Mouse (Mus musculus): ENCODE results near the gene Diaph3. TPM values are rescaled to one million over a fixed set of nuclear protein-coding genes. Genes with fewer than 3 reads are reported as not detected.
"Not testable (repeated sequence)": the region's sequence is repeated elsewhere in the genome, so short reads cannot be mapped to it uniquely, and the experiment has no call there.

The Diaph3 gene
- polyA plus RNA-seq, 1 experiment from 2014 or later = 14.0 TPM

- Histone ChIP-seq H3K27ac (no peak overlapping the region), H3K4me3 (no peak overlapping the region), H3K4me1 (peaks cover 19% of the 10 kb centered on the region), H3K9me3 (no peaks in the 10 kb centered on the region), H3K27me3 (ENCODE audit: poor library complexity, severe bottlenecking) (no peaks in the 10 kb centered on the region), H3K36me3 (replicated peaks) (peaks cover 7% of the 10 kb centered on the region)
- WGBS = 47% methylated on average over 6 of the region's 6 CpGs
- no peak for DNase-seq (ENCODE audit: extremely low spot score, low spot score)
Measured at GRCm38 (mm10) chr14:87121868-87122267, 19.2 kb downstream of the Diaph3 start.

- DNase-seq (ENCODE audit: extremely low spot score, low spot score) = no peak
- Histone ChIP-seq H3K36me3 (replicated peaks) (peaks cover 6% of the 10 kb centered on the region; the same call in 1 of the 2 replicates), H3K27ac (no peak overlapping the region), H3K9me3 (no peaks in the 10 kb centered on the region), H3K4me3 (no peak overlapping the region), H3K27me3 (ENCODE audit: poor library complexity, severe bottlenecking) (no peaks in the 10 kb centered on the region), H3K4me1 (peaks cover 17% of the 10 kb centered on the region)
- WGBS = 12% methylated on average over 2 of the region's 2 CpGs
Measured at GRCm38 (mm10) chr14:87110634-87111033, 30.4 kb downstream of the Diaph3 start.

GRCm38 (mm10) chr14:87099380-87100088 is 41.5 kb downstream of the Diaph3 start:
- Histone ChIP-seq H3K4me1 (no peaks in the 10 kb centered on the region), H3K9me3 (no peaks in the 10 kb centered on the region), H3K4me3 (no peak overlapping the region), H3K27me3 (ENCODE audit: poor library complexity, severe bottlenecking) (no peaks in the 10 kb centered on the region), H3K36me3 (replicated peaks) (no peaks in the 10 kb centered on the region), H3K27ac (no peak overlapping the region)
- WGBS = 95% methylated on average over 1 of the region's 1 CpGs
- no peak for DNase-seq (ENCODE audit: extremely low spot score, low spot score)

- WGBS = 78% methylated on average over 2 of the region's 2 CpGs
- Histone ChIP-seq H3K9me3 (no peaks in the 10 kb centered on the region), H3K36me3 (replicated peaks) (no peaks in the 10 kb centered on the region), H3K4me3 (no peak overlapping the region), H3K27ac (no peak overlapping the region), H3K27me3 (ENCODE audit: poor library complexity, severe bottlenecking) (no peaks in the 10 kb centered on the region), H3K4me1 (no peaks in the 10 kb centered on the region)
- no peak for DNase-seq (ENCODE audit: extremely low spot score, low spot score)
Measured at GRCm38 (mm10) chr14:87098093-87098492, 42.9 kb downstream of the Diaph3 start.

- no peaks in the 10 kb centered on the region for H3K4me1 ChIP-seq
- 95% methylated on average over 3 of the region's 3 CpGs for WGBS
- no peak overlapping the region for H3K4me3 ChIP-seq
- no peak overlapping the region for H3K27ac ChIP-seq
- peaks cover 3% of the 10 kb centered on the region; the same call in 1 of the 2 replicates for H3K9me3 ChIP-seq
- no peak for DNase-seq (ENCODE audit: extremely low spot score, low spot score)
- H3K27me3 ChIP-seq (ENCODE audit: poor library complexity, severe bottlenecking) = no peaks in the 10 kb centered on the region
- peaks cover 25% of the 10 kb centered on the region for H3K36me3 ChIP-seq (replicated peaks)
Measured at GRCm38 (mm10) chr14:87091522-87091921, 49.5 kb downstream of the Diaph3 start.

- Histone ChIP-seq H3K9me3 (peaks cover 3% of the 10 kb centered on the region; the same call in 1 of the 2 replicates), H3K36me3 (replicated peaks) (peaks cover 25% of the 10 kb centered on the region), H3K27ac (no peak overlapping the region), H3K4me3 (no peak overlapping the region), H3K27me3 (ENCODE audit: poor library complexity, severe bottlenecking) (no peaks in the 10 kb centered on the region), H3K4me1 (no peaks in the 10 kb centered on the region)
- 93% methylated on average over 5 of the region's 5 CpGs for WGBS
- no peak for DNase-seq (ENCODE audit: extremely low spot score, low spot score)
Measured at GRCm38 (mm10) chr14:87091108-87091507, 49.9 kb downstream of the Diaph3 start.

- H3K4me3 ChIP-seq = no peak overlapping the region
- H3K4me1 ChIP-seq = no peaks in the 10 kb centered on the region
- DNase-seq (ENCODE audit: extremely low spot score, low spot score) = no peak
- peaks cover 25% of the 10 kb centered on the region for H3K36me3 ChIP-seq (replicated peaks)
- H3K27ac ChIP-seq = no peak overlapping the region
- H3K9me3 ChIP-seq = peaks cover 3% of the 10 kb centered on the region; the same call in 1 of the 2 replicates
- WGBS = 90% methylated on average over 4 of the region's 4 CpGs
- H3K27me3 ChIP-seq (ENCODE audit: poor library complexity, severe bottlenecking) = no peaks in the 10 kb centered on the region
Measured at GRCm38 (mm10) chr14:87088928-87089327, 52.1 kb downstream of the Diaph3 start.

- 95% methylated on average over 5 of the region's 5 CpGs for WGBS
- no peak for DNase-seq (ENCODE audit: extremely low spot score, low spot score)
- H3K27ac ChIP-seq = no peak overlapping the region
- H3K9me3 ChIP-seq = peaks cover 3% of the 10 kb centered on the region; the same call in 1 of the 2 replicates
- no peaks in the 10 kb centered on the region for H3K27me3 ChIP-seq (ENCODE audit: poor library complexity, severe bottlenecking)
- H3K4me1 ChIP-seq = no peaks in the 10 kb centered on the region
- H3K36me3 ChIP-seq (replicated peaks) = peaks cover 25% of the 10 kb centered on the region
- H3K4me3 ChIP-seq = no peak overlapping the region
Measured at GRCm38 (mm10) chr14:87088456-87088855, 52.6 kb downstream of the Diaph3 start.

GRCm38 (mm10) chr14:87087996-87088395 is 53.0 kb downstream of the Diaph3 start:
- Histone ChIP-seq H3K27me3 (ENCODE audit: poor library complexity, severe bottlenecking) (no peaks in the 10 kb centered on the region), H3K4me1 (no peaks in the 10 kb centered on the region), H3K4me3 (no peak overlapping the region), H3K27ac (no peak overlapping the region), H3K9me3 (peaks cover 3% of the 10 kb centered on the region; the same call in 1 of the 2 replicates), H3K36me3 (replicated peaks) (peaks cover 25% of the 10 kb centered on the region)
- DNase-seq (ENCODE audit: extremely low spot score, low spot score) = no peak
- WGBS = 96% methylated on average over 1 of the region's 1 CpGs

GRCm38 (mm10) chr14:87084906-87085305 is 56.1 kb downstream of the Diaph3 start:
- not testable (repeated sequence) for DNase-seq (ENCODE audit: extremely low spot score, low spot score); H3K27me3 ChIP-seq (ENCODE audit: poor library complexity, severe bottlenecking); H3K27ac ChIP-seq; H3K4me3 ChIP-seq; H3K9me3 ChIP-seq; H3K4me1 ChIP-seq
- H3K36me3 ChIP-seq (replicated peaks) = peaks cover 25% of the 10 kb centered on the region
- 81% methylated on average over 8 of the region's 8 CpGs for WGBS

GRCm38 (mm10) chr14:87083911-87084310 is 57.1 kb downstream of the Diaph3 start:
- no peak overlapping the region for H3K27ac ChIP-seq
- H3K27me3 ChIP-seq (ENCODE audit: poor library complexity, severe bottlenecking) = no peaks in the 10 kb centered on the region
- peaks cover 3% of the 10 kb centered on the region; the same call in 1 of the 2 replicates for H3K9me3 ChIP-seq
- no peaks in the 10 kb centered on the region for H3K4me1 ChIP-seq
- DNase-seq (ENCODE audit: extremely low spot score, low spot score) = no peak
- H3K36me3 ChIP-seq (replicated peaks) = peaks cover 18% of the 10 kb centered on the region
- H3K4me3 ChIP-seq = no peak overlapping the region
- WGBS = 87% methylated on average over 6 of the region's 6 CpGs

GRCm38 (mm10) chr14:87079725-87080124 is 61.3 kb downstream of the Diaph3 start:
- no peaks in the 10 kb centered on the region for H3K9me3 ChIP-seq
- H3K36me3 ChIP-seq (replicated peaks) = peaks cover 4% of the 10 kb centered on the region
- no peak for DNase-seq (ENCODE audit: extremely low spot score, low spot score)
- H3K27me3 ChIP-seq (ENCODE audit: poor library complexity, severe bottlenecking) = no peaks in the 10 kb centered on the region
- H3K27ac ChIP-seq = no peak overlapping the region
- H3K4me1 ChIP-seq = no peaks in the 10 kb centered on the region
- H3K4me3 ChIP-seq = no peak overlapping the region
- WGBS = 88% methylated on average over 2 of the region's 2 CpGs

GRCm38 (mm10) chr14:87075021-87075531 is 66.0 kb downstream of the Diaph3 start:
- H3K4me1 ChIP-seq = no peaks in the 10 kb centered on the region
- no peaks in the 10 kb centered on the region for H3K9me3 ChIP-seq
- peaks cover 21% of the 10 kb centered on the region for H3K36me3 ChIP-seq (replicated peaks)
- H3K27ac ChIP-seq = no peak overlapping the region
- no peak for DNase-seq (ENCODE audit: extremely low spot score, low spot score)
- WGBS = 90% methylated on average over 2 of the region's 2 CpGs
- H3K4me3 ChIP-seq = no peak overlapping the region
- H3K27me3 ChIP-seq (ENCODE audit: poor library complexity, severe bottlenecking) = no peaks in the 10 kb centered on the region

Data from forebrain, embryonic 10.5 days (tissue).